In genomic region chr3:101896893-101897292, GRCm38 (mm10) we compare ENCODE assay signal across 9 mouse cellular contexts. TPM values are rescaled to one million over a fixed set of nuclear protein-coding genes. Genes with fewer than 3 reads are reported as not detected.
DNase-seq lines count a peak whose midpoint lies in the region; ATAC-seq and TF ChIP-seq lines count a peak whose summit lies in the region.
"Had no signal": no experiment of that assay in that cellular context is flagged by ENCODE, and none has a peak within 500 bp of the region (broad histone marks: within the 10 kb centered on the region; RNA-seq: fewer than 3 reads in every experiment).

No protein-coding gene starts in this region.

- no peaks in the 10 kb centered on the region for H3K36me3 ChIP-seq in embryonic facial prominence, embryonic 11.5 days (replicated peaks; ENCODE audit: control insufficient read depth, insufficient read depth, low read depth, low read length)
- H3K36me3 ChIP-seq: liver, embryonic 15.5 days had no signal

- no peak overlapping the region for H3K4me2 ChIP-seq in embryonic facial prominence, embryonic 11.5 days (ENCODE audit: low read depth, low read length)
- H3K4me2 ChIP-seq: liver, embryonic 15.5 days had no signal

- intact Hi-C loops in heart, postnatal 10 days (cut with DNase I), result loop anchor here (5.0 kb wide), 4 partner anchors 115 to 345 kb away; partner anchors contain the start of gene Nhlh2

- peak; percentile 88 for DNase-seq in ES-CJ7 (ENCODE audit: low read depth, low spot score)
- peak; percentile 18 to 58 for DNase-seq in adrenal gland, postnatal 4 days (ENCODE audit: low spot score in 2 of 2)
- peak; percentile 88 for DNase-seq in embryonic facial prominence, embryonic 11.5 days (ENCODE audit: low spot score)
- DNase-seq in heart, postnatal 10 days, result peak; percentile 79 to 83
- peak; percentile 66 to 71 for DNase-seq in layer of hippocampus, adult 2 months (ENCODE audit: low spot score in 2 of 2)
- DNase-seq in lung, postnatal 14 days, result peak; percentile 75
- peak; percentile 92 for DNase-seq in retina, postnatal 1 day
- peak; percentile 88 for DNase-seq in thymus, postnatal 4 days

- ATAC-seq in embryonic facial prominence, embryonic 11.5 days (replicated peaks; ENCODE audit: insufficient number of reproducible peaks, low FRiP score, low TSS enrichment, low read depth), result no peak

- no peaks in the 10 kb centered on the region for H3K9me3 ChIP-seq in embryonic facial prominence, embryonic 11.5 days (replicated peaks; ENCODE audit: control insufficient read depth, low read length)
- H3K9me3 ChIP-seq: liver, embryonic 15.5 days had no signal

- 28% methylated on average over 9 of the region's 9 CpGs for WGBS in embryonic facial prominence, embryonic 11.5 days

- peak; percentile 94 for TF ChIP-seq CTCF in layer of hippocampus, adult 2 months (conservative IDR thresholded peaks at IDR 0.05)

- H3K27ac ChIP-seq in embryonic facial prominence, embryonic 11.5 days (replicated peaks; ENCODE audit: low read depth, low read length), result no peak overlapping the region
- no peak overlapping the region for H3K27ac ChIP-seq in layer of hippocampus, adult 2 months
- H3K27ac ChIP-seq: liver, embryonic 15.5 days had no signal

- H3K27me3 ChIP-seq in embryonic facial prominence, embryonic 11.5 days (ENCODE audit: control insufficient read depth, insufficient read depth, low read length), result no peaks in the 10 kb centered on the region
- H3K27me3 ChIP-seq: liver, embryonic 15.5 days had no signal

- H3K4me1 ChIP-seq in embryonic facial prominence, embryonic 11.5 days (ENCODE audit: control insufficient read depth, insufficient read depth, low read length), result no peaks in the 10 kb centered on the region
- H3K4me1 ChIP-seq: liver, embryonic 15.5 days had no signal

- H3K4me3 ChIP-seq in embryonic facial prominence, embryonic 11.5 days (ENCODE audit: low read depth, low read length), result no peak overlapping the region
- no peak overlapping the region for H3K4me3 ChIP-seq in layer of hippocampus, adult 2 months
- H3K4me3 ChIP-seq: liver, embryonic 15.5 days had no signal

- H3K9ac ChIP-seq in embryonic facial prominence, embryonic 11.5 days (replicated peaks; ENCODE audit: low read length), result no peak overlapping the region
- H3K9ac ChIP-seq: liver, embryonic 15.5 days had no signal

RNA-seq across cellular contexts. Expression of gene Slc22a15, which starts 27.4 kb away (rescaled TPM):
- total RNA-seq in adrenal gland, postnatal 4 days (2021), result 1 to 10 TPM; 7.5 to 7.7 TPM
- polyA plus RNA-seq in embryonic facial prominence, embryonic 11.5 days (2014; fragmentation: Nextera tagmentation; extraction: Ambion mirVana), result 4.0 and 5.3 TPM in 2 replicates
- 1 to 10 TPM; 5.6 to 6.2 TPM for total RNA-seq in heart, postnatal 10 days (2021)
- 10 to 100 TPM in 1 of 2 experiments, 1 to 10 TPM in 1; 9.6 to 11.5 TPM for total RNA-seq in layer of hippocampus, adult 2 months (2021)

RNA-seq across cellular contexts. Expression of gene Mab21l3, which starts 48.1 kb away (rescaled TPM):
- 1 to 10 TPM; 1.0 to 1.1 TPM for total RNA-seq in adrenal gland, postnatal 4 days (2021)
- 0.40 and 1.00 TPM in 2 replicates for polyA plus RNA-seq in embryonic facial prominence, embryonic 11.5 days (2014; fragmentation: Nextera tagmentation; extraction: Ambion mirVana)
- total RNA-seq in heart, postnatal 10 days (2021), result under 1 TPM in 1 of 2 experiments, not detected in 1; 0.12 TPM
- total RNA-seq in layer of hippocampus, adult 2 months (2021), result under 1 TPM in 1 of 2 experiments, not detected in 1; 0.22 TPM
- polyA plus RNA-seq: liver, embryonic 15.5 days had no signal

Comparison
In these comparisons a context has a peak if more than half of its experiments do, and no peak if none do; other contexts are left out.
1. DNase-seq: peak in every context shown above with its lines; median percentile 92 in retina, postnatal 1 day; 88 in ES-CJ7; 88 in embryonic facial prominence, embryonic 11.5 days; 88 in thymus, postnatal 4 days; 81 in heart, postnatal 10 days; 75 in lung, postnatal 14 days; 68 in layer of hippocampus, adult 2 months; 38 in adrenal gland, postnatal 4 days.